Mouse (Mus musculus): ENCODE measurements around the gene Mpv17l2.

DNA sequence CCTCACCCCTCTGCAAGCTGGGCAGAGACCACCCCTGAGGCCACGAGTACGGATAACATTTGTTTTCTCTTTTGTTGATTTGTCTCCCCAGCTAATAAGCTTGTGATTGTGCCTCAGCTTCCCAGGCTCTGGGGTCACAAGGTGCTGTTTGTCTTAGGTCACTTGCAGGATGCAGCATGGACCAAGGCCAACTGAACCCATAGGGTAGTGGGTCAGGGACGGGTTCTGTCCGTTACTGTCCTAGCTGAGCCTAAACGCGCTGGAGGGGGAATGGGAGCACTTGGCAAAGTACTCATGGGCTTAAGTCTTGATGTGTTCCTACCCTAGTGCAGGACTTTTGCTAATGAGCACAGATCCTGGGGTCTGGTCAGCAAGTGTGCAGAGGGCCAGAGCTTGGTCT, 6.8 kb upstream of the Mpv17l2 start:
- TF ChIP-seq CTCF (conservative IDR thresholded peaks at IDR 0.05; ENCODE audit: low read length) (no peak), POU5F1 (IDR thresholded peaks at IDR 0.05; ENCODE audit: borderline replicate concordance, low read length) (no peak), NANOG (IDR thresholded peaks at IDR 0.05; ENCODE audit: borderline replicate concordance, low read length) (no peak)

Measured in E14TG2a.4 (cell line).